Mouse (Mus musculus): Measurements from ENCODE around the gene Nrxn2.

DNA sequence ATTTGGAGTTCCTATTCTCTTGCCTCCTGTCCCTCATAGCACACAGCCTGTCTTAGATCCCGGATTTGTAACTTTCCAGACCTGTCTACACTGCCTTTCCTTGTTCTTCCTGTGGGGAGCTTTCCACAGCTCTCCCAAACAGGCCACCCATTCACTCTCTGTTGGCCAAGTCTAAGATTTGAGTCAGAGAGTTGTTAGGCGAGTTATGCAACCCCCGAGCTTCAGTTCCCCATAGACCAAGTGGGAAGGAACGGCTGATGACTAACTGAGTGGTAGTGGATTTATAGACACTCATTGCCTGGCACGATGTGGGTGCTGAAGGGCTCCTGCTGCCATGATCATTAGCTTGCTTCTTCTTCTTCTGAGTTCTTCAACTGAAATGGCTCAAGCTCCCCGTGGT, 41.0 kb downstream of the Nrxn2 start:
- TF ChIP-seq CTCF (IDR thresholded peaks at IDR 0.05; ENCODE audit: low read depth, low read length) (no peak), GATA1 (IDR thresholded peaks at IDR 0.05; ENCODE audit: borderline replicate concordance, low read length) (no peak), TAL1 (conservative IDR thresholded peaks at IDR 0.05; ENCODE audit: low read depth, low read length) (no peak)

Data from G1E (cell line).